Mouse (Mus musculus) neural tube, postnatal 0 days (tissue): ENCODE results near the gene Mrps18a. TPM values are rescaled to one million over a fixed set of nuclear protein-coding genes. Genes with fewer than 3 reads are reported as not detected.

ENCODE experiments used
- polyA plus RNA-seq: library from polyadenylated mRNA; unstranded; fragments of >200 nt; fragmentation: Nextera tagmentation; extraction: Ambion mirVana; gene quantifications from 2 replicates; pipeline ENCODE4 v1.2.1, GENCODE M21; 2015

Mrps18a gene
- 154 and 170 TPM in 2 replicates for polyA plus RNA-seq

GRCm38 (mm10) chr17:46110402-46111289, at the start of gene Mrps18a:
Mrps18a (plus strand) TSS chr17:46110986.

GRCm38 (mm10) chr17:46143578-46144423, 33.0 kb downstream of the Mrps18a start, which contains the start of gene Rsph9:
Rsph9 (minus strand) TSS chr17:46144216.

GRCm38 (mm10) chr17:46152847-46153782, 42.3 kb downstream of the Mrps18a start, which contains the start of gene Mad2l1bp:
Mad2l1bp (minus strand) TSS chr17:46153553.

GRCm38 (mm10) chr17:46160686-46161085, 49.9 kb downstream of the Mrps18a start, which contains the start of gene Gtpbp2:
Gtpbp2 (plus strand) TSS chr17:46161032.

Other genes with a start within 250 kb of the Mrps18a start
- 4.1 TPM in 2 replicates for gene Vegfa, start 78.6 kb upstream of the Mrps18a start, polyA plus RNA-seq
- gene Rsph9, start 33.2 kb downstream of the Mrps18a start, polyA plus RNA-seq = 68.4 and 71.7 TPM in 2 replicates
- gene Mad2l1bp, start 42.6 kb downstream of the Mrps18a start, polyA plus RNA-seq = 19.2 and 19.4 TPM in 2 replicates
- gene Gtpbp2, start 50.0 kb downstream of the Mrps18a start, polyA plus RNA-seq = 24.7 and 30.6 TPM in 2 replicates
- 5.2 and 5.6 TPM in 2 replicates for gene Polh, start 91.7 kb downstream of the Mrps18a start, polyA plus RNA-seq
- 20.0 and 21.7 TPM in 2 replicates for gene Xpo5, start 91.8 kb downstream of the Mrps18a start, polyA plus RNA-seq
- 62.8 and 66.8 TPM in 2 replicates for gene Polr1c, start 137.1 kb downstream of the Mrps18a start, polyA plus RNA-seq
- 84.4 and 99.9 TPM in 2 replicates for gene Yipf3, start 137.1 kb downstream of the Mrps18a start, polyA plus RNA-seq
- gene Lrrc73, start 142.5 kb downstream of the Mrps18a start, polyA plus RNA-seq = 24.2 and 26.1 TPM in 2 replicates
- 17.5 and 21.4 TPM in 2 replicates for gene Tjap1, start 172.0 kb downstream of the Mrps18a start, polyA plus RNA-seq
- gene Dlk2, start 186.4 kb downstream of the Mrps18a start, polyA plus RNA-seq = 27.2 and 32.3 TPM in 2 replicates
- gene Abcc10, start 217.4 kb downstream of the Mrps18a start, polyA plus RNA-seq = 6.6 and 8.2 TPM in 2 replicates